Mouse (Mus musculus) erythroblast, adult 5-6 weeks (primary cell): Measurements from ENCODE around the gene Tmem211. TPM values are rescaled to one million over a fixed set of nuclear protein-coding genes. Genes with fewer than 3 reads are reported as not detected.

ENCODE experiments used
- ATAC-seq: replicated peaks from 2 replicates; pipeline ENCODE4 v1.8.0; 2016; ENCODE audit warnings: moderate number of reproducible peaks, mild to moderate bottlenecking, moderate TSS enrichment, inconsistent platforms; ENCODE audit not compliant: poor library complexity, low FRiP score, severe bottlenecking
- total RNA-seq, 2 experiments: library from RNA; stranded (forward) in 1 of 2; stranded (reverse) in 1 of 2; fragments of 150-400 nt in 1 of 2; fragments of 200-764, 138-1000 nt in 1 of 2; gene quantifications; 2 replicates each; pipeline versions ENCODE4 v1.2.3 to v1.2.4; 2015 to 2017; ENCODE audit warnings: low replicate concordance in 2 of 2

The Tmem211 gene
- total RNA-seq, 2 experiments from 2014 or later: not detected

DNA sequence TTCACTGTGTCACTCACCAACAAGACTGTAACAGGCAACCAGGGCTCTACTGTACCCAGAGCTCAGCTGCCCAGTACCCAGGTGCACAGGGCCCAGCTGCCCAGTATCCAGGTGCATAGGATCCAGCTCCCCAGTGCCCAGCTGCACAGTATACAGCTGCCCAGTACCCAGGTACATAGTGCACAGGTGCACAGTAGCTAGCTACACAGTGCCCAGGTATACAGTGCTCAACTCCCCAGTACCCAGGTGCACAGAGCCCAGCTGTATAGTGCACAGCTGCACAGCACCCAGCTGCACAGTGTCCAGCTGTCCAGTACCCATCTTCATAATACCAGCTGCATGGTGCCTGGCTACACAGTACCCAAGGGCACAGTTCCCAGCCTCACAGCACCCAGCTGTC is 41.5 kb downstream of the Tmem211 start:
- ATAC-seq: no peak

DNA sequence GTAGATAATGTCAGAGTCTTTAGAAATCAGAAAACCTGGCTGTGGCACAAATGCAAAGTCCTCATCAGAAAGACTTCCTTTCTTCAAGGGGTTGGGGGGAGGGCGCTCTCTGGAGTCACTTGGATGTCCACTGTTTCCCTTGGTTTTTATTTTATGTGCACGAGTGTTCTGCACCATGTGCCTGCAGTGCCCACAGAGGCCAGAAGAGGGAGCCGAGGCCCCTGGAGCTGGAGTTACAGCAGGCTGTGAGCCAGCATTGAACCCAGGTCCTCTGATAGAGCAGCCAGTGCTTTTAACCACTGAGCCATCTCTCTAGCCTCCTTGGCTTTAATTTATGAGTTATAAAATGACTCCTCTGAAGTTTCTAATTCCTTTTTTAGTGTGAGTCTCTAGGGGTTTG is 43.3 kb downstream of the Tmem211 start:
- ATAC-seq: no peak

DNA sequence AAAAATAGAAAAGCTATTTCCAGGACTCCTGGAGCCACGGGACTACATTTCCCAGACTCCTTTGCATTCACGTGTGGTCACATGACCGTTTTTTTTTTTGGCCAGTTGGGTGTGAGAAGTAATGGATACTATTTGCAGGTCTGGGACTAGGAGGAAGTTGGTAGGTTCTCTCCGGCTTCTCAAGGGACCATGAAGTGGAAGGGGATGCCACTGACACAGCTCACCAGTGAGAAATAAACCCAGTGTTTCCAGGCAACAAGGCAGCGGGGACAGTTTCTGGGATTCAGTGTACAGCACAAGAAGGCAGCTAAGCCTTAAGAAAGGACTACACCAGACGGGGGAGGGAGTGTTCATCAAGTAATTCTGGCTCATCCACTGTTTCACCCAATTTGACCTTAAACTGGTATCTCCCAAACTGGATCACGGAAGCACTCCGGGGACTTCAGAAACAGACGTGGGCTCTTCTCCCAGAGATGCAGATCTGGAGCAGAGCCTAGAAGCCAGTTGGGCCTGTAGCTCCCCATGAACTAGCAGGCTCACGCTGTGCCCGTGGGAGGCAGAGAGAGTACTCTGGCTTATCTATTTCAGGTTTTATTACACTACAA is 44.6 kb downstream of the Tmem211 start:
- no peak for ATAC-seq

DNA sequence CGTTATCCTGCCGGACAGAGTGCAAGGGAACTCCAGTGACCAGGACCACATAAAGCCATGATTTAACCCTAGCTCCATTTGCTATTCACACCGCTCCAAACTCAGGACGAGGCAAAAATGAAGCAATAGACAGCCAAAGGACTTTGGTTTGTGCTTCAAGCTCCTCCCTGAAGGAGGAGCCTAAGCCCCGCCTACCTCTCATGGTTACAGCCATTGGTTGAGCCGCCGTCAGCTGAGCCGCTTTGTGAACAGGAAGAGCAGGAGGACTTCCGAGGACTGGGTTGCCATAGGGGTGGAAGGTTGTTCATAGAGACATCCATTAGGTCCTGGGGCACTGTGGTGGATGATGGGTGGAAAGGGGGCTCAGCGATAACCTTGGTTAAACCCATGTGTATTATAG is 49.1 kb downstream of the Tmem211 start:
- ATAC-seq: no peak

DNA sequence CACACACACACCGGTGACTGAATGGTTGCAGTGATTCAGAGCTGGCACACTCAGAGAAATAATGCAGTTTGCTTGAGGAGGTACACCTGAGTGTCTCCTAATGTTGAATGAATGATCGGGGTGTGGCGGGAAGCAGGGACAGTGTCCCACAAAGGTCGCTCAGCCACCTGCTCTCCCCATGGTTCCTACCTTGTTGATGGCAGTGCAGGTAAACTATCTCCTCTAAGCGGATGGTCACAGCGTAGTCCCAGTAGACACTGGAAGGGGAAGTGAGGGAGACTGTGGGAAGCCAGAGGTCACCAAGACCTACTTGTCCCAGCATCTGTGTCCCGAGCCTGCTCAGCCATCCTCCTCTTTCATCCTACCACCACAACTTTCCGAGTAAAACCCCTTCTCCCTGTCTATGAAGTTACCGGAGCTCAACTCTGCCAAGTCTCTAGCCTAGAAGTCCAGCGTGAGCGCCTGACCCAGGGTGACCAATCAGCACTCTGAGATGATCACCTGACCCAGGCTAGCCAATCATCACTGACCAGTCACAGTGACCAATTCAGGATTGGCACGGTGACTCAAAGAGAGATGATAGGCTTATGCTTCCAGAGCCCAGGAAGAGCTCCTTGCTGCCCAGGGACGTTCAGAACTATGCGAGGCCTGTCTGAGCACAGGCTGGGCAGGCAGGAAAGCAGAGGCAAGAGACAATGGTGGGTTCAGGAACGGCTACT is 53.6 kb downstream of the Tmem211 start:
- ATAC-seq: no peak

DNA sequence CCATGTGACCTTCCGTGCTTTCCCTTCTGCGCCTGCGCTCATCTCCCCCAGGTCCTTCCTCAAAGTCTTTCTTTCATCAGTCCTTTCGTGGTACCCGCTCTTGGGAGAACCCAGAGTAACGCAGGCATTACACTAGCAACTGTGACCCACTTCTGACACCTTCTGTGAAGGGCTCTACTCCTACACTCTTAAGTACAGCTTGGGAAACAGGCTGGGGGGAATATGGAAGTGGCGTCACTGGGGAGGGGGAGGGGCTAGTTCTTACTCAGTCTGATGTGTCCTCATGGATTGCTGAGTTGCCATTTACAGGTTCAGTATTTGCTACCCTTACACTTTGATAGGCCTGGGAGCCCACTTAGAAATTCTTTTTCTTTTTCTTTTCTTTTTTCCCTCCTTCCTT is 54.8 kb downstream of the Tmem211 start:
- no peak for ATAC-seq

DNA sequence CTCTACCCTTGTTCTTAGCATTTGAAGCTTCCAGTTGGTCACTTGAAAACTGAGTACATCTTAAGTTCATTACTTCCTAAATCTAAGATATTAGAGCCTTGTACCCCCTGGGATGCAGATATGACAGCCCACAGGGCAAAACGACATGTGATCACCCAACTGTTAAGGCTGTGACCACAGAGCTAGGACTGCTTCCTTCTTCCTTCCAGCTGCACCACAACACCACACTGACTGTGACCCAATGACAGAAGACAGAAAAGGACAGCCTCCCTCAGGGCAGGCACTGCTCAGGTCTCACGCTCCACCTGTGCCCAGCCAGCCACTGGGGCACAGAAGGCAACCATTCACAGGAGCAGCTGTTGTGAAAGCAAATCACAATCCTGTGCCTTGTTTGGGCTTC is 57.0 kb downstream of the Tmem211 start:
- ATAC-seq: no peak

DNA sequence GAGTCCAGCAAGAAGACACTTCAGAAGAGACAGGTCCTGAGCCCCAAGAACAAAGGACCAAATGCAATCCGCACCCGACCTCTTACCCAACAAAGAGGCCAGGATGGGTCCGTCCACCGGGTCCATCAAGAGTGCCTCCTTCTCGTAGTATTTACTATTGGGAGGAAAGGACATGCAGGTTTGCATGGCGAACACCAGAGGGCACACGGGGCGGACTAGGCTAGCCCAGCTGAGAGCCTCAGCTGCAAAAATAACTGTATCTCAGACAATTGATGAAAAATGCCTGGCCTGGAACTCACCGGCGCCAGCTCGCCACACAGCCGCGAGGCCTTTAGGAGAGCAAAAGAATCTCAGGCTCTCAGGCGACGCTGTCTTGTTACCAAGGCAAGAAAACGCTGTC is 58.8 kb downstream of the Tmem211 start:
- no peak for ATAC-seq

DNA sequence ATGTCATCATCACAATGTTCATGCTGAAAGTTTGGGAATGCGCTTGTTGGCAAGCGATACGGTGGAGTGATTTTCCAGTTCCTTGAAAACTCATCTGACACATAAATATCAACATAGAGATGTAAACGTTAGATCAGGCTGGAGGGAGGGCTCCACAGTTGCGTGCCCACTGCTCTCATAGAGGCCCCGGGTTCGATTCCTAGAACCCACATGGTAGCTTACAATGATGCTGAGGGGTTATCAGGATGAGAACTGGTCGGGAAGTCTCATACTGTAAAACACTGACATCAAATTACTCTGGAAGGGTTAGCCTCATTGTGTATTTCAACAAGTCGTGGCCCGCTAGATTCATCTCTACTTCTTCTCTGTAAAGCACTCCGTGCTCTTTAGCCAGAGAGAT is 59.3 kb downstream of the Tmem211 start:
- no peak for ATAC-seq

DNA sequence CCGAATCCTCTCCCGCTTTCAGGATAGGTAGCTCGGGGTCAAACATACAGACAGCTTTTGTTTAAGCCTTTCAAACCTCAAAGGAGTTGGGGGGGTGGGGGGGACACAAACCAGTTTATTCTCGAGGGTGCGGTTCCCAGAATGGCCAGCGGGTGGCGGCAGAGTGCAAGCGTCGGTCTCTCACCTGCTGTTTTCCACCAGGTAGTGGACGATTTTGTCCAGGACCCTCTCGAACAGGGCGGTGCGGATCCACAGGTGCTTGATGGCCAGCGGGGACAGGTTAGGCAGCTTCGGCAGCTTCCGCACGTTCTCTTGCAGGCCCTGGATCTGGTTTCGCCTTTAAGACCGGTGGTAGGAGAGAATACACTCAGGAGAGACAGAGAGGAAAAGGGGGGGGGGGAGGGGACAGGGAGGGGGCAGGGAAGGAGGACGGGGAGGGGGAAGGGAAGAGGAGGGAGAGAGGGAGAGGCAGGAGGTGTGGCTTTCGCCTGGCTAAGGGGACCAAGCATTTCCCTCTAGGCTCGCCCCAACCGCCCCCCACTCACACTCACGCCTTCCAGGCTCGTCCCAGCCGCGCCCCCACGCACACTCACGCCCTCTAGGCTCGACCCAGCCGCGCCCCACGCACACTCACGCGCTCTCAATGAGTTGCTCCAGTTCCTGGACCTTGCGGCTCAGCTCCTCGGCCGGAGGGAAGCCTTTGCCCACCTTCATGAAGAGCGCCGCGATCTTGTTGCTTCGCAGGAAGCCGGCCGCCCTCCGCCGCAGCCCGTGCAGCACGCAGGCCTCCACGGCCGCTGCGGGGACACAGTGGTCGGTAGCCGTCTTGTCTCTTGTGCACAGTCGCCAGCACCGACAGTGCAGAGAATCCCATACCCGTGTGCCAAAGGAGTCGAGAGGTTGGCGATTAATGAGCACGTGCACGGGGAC is 60.1 kb downstream of the Tmem211 start:
- no peak for ATAC-seq

DNA sequence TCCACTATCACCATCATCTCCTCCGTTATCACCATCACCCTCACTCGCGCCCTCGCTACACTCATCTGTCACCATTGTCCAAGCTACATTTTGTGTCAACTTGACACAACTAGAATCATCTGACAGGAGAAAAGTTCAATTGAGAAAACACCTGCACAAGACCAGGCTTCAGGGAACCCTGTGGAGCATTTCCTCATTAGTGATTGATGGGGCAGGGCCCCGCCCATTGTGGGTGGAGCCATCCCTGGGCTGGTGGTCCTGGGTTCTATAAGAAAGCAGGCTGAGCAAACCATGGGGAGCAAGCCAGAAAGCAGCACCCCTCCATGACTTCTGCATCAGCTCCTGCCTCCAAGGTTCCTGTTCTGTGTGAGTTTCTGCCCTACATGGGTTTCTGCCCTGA is 61.1 kb downstream of the Tmem211 start:
- ATAC-seq: no peak

DNA sequence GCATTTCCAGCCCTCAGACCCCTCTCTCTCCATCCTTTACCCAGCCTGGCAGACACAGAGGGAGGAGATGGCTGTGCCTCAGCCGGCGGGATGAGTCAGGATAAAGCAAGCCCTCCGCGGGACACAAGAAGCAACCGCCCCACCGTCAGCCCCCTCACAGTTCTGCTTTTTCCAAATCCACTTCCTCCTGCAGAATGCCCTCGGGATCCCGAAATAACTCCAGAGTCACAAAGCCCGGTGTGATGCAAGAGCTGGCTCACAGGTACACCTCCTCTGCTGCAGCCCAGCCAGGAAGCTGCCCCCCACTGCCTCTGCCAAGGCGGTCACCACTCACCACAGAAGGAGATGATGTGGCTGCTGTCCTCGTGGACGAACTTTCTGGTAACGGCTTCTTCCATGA is 61.8 kb downstream of the Tmem211 start:
- ATAC-seq: no peak

Other genes starting within 250 kb of the Tmem211 start
- gene Grk3, start 211.1 kb upstream of the Tmem211 start, total RNA-seq (2015; ENCODE audit: low replicate concordance): 2.7 and 8.8 TPM in 2 replicates
- 3.6 and 9.9 TPM in 2 replicates for gene Grk3, start 211.1 kb upstream of the Tmem211 start, total RNA-seq (2017; ENCODE audit: low replicate concordance)
- gene Crybb2, start 156.8 kb upstream of the Tmem211 start, total RNA-seq (2015; ENCODE audit: low replicate concordance): not detected in 2 replicates
- gene Crybb2, start 156.8 kb upstream of the Tmem211 start, total RNA-seq (2017; ENCODE audit: low replicate concordance): not detected in 2 replicates
- gene Crybb3, start 145.3 kb upstream of the Tmem211 start, total RNA-seq (2015; ENCODE audit: low replicate concordance): not detected in 2 replicates
- not detected in 2 replicates for gene Crybb3, start 145.3 kb upstream of the Tmem211 start, total RNA-seq (2017; ENCODE audit: low replicate concordance)
- gene 2900026A02Rik, start 5.7 kb upstream of the Tmem211 start, total RNA-seq (2015; ENCODE audit: low replicate concordance): 0.42 and 1.2 TPM in 2 replicates
- gene 2900026A02Rik, start 5.7 kb upstream of the Tmem211 start, total RNA-seq (2017; ENCODE audit: low replicate concordance): 0.28 and 0.85 TPM in 2 replicates
- gene Sgsm1, start 83.9 kb downstream of the Tmem211 start, total RNA-seq (2015; ENCODE audit: low replicate concordance): not detected in 2 replicates
- not detected in 2 replicates for gene Sgsm1, start 83.9 kb downstream of the Tmem211 start, total RNA-seq (2017; ENCODE audit: low replicate concordance)
- not detected in 2 replicates for gene Aym1, start 130.4 kb downstream of the Tmem211 start, total RNA-seq (2015; ENCODE audit: low replicate concordance)
- not detected in 2 replicates for gene Aym1, start 130.4 kb downstream of the Tmem211 start, total RNA-seq (2017; ENCODE audit: low replicate concordance)